Mouse (Mus musculus) brain, embryonic 18.5 days (tissue): ENCODE measurements around the gene Strada.
A peak's percentile ranks its signal among the peaks of the same experiment; 100 is the strongest.
"Not testable (repeated sequence)": the region's sequence is repeated elsewhere in the genome, so short reads cannot be mapped to it uniquely, and the experiment has no call there.

Experiments
- DNase-seq: peaks from one replicate; pipeline ENCODE4 v3.0.0-alpha.2; 2012; ENCODE audit warnings: low read depth, low spot score

Gene Strada

DNA sequence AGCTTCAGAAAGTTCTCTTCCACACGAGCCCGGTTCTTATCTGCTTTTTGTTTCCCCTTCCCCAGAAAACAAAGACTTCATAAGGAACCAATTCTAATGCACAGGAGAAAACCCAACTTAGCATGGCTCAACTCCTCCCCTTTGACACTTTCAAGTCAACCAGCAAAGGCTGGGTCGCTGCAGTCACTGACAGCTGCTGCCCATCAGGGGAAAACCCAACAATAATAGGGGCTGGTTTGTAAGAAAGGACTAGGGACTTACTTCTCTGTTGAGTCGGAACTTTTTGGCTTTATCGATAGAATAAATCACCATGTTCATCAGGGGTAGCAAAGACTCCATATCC is at the start of gene Strada:
Gene Strada (minus strand): TSS at position 46 of the 343 bp plus-strand sequence.
- DNase-seq, result no peak

DNA sequence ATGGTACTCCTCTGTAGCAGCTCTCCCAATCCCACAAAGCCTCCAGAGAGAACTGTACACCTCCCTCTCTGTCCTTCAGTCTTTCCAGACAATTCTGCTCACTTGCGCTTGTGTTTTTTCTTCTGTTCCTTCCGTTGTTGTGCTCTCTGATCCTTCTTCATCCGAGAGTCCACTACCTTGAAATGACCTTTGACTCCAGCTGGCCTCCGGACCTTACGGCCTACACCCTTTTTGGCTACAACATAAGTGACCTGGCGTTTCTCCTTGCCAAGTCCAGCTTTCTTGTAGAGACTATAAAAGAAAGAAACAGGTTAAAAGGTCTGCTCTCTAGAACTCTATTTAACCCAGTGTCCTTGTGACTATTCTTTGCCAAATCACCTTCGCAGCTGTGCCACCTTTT is 47.4 kb upstream of the Strada start:
- no peak for DNase-seq

DNA sequence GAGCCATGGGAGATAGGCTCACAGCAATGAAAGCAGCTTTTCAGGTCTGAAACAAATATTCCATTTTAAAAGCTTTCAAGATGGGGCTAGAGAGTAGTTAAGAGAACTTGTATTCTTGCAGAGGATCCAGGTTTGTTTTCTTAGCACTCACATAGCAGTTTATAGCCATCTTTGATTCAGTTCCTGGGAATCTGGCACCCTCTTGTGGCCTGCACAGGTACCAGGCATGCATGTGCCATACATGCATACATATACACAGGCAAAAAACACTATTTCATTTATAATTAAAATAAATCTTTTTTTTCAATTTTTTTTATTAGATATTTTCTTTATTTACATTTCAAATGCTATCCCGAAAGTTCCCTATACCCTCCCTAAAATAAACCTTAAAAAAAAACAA is 44.9 kb upstream of the Strada start:
- DNase-seq, result no peak

DNA sequence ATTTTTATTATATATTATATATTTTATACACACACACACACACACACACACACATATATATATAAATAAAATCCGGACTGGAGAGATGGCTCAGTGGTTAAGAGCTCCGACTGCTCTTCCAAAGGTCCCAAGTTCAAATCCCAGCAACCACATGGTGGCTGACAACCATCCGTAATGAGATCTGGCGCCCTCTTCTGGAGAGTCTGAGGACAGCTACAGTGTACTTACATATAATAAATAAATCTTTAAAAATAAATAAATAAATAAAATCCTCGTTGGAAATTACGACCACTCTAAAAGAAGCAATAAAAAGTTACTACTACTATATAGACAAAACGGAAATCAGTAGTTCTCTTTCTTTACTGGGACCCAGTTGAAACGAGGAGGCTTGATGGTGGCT is 32.0 kb upstream of the Strada start:
- DNase-seq, result not testable (repeated sequence)

DNA sequence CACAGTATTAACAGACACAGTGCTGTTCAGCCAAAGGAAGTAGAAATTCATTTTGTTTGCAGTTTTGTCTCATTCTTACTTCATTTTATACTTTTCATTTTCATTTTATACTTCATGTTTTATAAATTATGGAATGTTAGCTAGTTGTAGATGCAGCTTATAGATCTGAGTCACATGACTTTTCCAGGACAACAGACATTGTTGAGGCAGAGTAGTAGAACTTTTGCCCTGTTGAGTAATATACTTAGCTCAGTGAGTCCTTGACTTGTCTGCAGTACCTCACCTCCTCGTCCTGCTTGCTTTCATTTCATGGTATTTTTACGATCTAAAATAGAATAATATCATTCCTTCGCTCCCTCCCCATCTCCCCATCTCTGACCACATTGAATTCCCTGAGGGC is 18.6 kb upstream of the Strada start:
- no peak for DNase-seq

DNA sequence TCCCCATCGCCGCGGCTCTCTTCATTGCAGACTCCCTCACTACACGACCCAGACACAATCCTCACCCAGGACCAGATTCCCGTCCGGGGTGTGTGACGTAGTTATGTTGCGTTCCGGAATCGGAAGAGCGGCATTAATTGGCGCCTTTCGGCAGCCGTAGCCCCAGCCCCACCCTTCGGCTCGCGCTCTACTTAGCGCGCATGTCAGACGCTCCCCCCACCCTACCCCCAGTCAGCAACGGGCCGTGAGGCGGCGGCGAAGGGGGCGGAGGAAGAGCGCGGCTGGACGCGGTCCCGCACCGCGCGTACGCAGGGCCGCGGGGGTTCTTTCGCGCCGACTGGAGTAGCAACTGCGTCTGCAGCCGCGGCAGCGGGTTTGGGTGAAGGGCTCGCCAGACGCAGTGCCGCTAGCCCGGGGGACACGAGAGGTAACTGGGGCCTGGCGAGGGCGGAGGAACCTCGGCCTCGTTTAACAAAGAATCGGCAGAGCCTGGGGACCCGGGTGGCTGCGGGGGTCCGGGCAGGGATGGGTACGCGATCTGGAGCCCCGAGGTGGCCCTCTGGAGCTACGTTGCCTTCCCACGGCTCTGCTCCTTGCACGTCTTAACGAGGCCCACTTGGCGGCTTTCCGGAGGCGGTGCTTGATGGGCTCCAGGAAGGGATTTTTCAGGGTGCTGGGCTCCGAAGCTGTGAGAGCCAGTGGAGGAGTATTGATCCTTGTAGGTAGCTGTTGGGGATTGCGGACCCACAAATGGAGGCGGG is 14.9 kb upstream of the Strada start, which contains the start of gene Ddx42:
Gene Ddx42 (plus strand): TSS at position 197 of the 761 bp plus-strand sequence.
- DNase-seq, result peak; percentile 97

DNA sequence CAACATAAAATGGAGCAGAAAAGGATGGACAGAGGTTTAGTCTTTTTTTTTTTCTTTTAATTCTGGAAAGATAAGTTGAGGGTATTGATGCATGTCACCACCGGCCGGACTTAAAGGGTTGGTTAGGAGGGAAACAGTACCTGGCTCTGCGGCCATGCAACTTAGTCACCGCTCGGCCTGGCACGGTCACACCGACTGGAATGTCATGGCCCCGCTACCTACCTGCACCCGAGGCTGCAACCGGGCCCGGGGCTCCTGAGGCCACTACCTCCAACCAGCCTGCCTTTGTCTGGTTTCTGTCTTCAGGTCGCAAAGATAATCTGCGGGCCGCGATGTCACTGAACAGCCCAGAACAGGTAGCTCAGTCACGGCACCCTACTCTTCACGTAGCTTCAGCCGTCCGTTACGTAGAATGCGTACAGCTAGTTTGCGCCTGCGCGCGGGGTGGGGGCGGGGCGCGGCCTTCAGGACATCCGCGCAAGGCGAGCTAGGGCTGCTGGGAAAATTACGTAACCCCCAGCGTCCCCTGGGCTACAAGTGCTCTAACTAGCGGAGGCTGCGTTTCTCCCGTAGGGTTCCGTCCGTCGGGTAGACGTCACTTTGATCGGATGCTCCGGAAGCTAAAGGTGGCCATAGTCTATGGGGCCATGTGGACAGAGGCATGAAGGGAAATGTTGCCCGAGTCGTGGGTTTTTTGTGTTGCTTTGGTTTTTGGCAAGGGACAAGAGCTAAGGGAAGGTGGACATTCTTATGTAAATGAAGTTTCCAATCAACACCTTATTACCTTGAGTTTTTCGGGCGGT is 14.2 kb upstream of the Strada start, which contains the start of gene Ccdc47:
Gene Ccdc47 (minus strand): TSS at position 418 of the 803 bp plus-strand sequence.
- DNase-seq, result peak; percentile 99

DNA sequence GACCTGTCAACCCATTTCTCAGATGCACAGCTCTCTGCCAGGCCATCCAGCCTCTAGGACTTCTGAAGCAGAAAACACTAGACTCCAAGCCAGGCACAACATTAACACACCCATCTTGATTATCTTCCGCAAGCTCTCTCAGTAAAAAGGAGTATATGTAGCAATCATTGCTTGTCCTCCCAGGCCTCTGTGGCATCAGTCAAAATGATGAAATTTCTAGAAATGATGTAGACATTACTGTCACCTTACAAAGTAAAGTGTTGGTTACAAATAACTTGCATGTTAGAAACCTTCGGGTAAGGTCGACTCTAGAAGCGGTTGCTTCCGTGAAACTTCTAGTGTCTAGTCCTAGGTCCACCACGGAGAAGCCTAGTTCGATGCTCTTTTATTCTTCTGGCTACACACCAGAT is 13.5 kb upstream of the Strada start:
- DNase-seq, result no peak

DNA sequence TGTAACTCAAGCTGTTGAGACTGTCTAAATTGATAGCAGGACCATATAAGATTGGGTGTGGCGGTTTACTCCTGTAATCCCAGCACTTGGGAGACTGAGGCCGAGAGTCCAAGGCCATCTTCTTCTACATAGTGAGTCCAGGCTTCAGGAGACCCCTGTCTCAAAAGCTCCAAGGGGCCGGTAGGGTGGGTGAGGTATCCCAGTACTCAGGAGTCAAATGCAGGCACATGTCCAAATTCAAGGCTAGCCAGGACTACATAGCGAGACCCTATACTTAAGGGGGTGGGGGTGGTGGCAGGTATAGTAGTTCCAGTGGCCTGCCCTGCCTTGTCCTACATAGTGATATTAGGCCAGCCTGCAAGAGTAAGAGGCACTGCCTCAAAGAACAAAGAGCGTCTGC is 12.9 kb upstream of the Strada start:
- DNase-seq, result no peak

DNA sequence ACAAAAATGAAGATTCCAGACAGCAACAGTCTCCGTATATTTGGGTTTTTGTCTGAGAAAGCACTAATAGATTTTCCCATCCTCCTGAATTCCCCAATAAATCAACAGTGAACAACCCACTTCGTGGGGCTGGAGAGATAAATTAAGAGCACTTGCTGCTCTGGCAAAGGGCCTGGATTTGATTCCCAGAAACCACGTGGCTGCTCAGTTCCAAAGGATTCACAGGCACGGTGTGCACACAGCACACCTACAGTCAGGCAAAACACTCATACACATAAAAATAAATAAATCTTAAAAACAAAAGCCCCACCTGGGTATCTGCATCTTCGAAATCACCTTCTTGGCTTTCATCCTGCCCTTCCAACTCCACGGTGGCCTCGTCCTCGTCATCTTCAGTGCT is 10.8 kb upstream of the Strada start:
- DNase-seq, result no peak

DNA sequence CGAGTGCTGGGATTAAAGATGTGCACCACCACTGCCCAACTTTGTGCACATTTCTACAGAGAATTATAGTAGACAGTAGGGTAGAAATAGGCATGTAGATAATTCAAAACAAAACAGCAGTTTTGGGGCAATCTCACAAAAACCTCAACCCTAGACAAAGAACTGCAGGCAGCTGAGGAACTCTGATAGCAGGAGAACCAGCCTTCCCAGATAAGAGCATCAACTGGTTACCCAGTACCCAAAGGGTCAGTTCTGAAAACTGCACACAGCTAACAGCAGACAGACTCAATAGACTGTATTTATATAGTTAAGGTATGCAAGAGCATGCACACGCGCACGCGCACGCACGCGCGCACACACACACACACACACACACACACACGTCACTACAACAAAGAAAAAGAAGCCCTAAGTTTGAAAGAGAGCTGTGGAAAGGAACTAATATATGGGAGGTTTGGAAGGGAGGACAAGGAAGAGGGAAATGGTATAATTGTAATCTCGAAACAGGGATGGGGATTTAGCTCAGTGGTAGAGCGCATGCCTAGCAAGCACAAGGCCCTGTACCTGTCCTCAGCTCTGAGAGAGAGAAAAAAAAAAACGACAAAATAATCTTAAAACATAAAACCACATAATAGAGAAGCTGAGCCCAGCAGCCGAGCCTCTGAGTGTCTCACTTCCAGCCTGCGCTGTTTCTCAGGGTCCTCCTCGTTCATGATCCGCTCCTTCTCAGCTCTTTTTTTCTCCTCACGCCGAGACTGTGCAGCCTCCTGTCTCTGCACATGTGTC is 438 bp downstream of the Strada start:
- DNase-seq, result no peak

DNA sequence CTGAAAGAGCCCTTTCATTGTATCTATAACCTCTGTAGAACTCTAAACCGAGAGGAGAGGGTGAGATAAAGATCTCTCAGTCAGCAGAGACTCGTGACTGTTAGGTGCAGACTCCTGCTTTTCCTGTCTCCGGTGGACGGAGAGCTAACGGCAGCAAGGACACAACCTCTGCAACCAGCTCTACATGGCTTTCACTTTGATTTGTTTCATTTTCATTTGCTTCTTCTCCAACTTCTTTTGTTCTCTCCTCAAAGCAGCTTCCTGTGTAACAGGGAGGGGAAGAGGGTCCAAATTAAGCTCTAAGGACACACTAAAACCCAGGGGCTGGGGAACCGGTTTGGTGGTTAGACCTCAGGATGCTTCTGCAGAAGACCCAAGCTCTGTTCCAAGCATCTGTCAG is 1.2 kb downstream of the Strada start:
- no peak for DNase-seq

DNA sequence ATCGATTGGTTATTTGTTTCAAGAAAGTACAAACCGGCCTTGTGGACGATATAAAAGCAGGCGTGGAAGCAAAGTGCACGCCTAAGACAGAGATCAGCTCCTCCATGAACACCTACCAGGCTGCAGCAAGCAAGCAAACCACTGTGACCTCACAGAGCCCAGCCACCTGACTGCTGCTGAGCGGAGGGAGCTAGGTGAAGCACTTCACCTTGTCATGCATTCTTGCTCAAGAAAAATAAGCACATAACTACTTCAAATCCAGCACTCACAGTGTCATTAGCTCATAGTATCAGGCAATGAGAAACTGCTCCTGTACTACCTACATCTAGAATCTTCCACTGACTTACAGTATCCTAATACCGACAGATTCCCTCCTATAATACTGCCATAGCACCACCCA is 2.0 kb downstream of the Strada start:
- not testable (repeated sequence) for DNase-seq

DNA sequence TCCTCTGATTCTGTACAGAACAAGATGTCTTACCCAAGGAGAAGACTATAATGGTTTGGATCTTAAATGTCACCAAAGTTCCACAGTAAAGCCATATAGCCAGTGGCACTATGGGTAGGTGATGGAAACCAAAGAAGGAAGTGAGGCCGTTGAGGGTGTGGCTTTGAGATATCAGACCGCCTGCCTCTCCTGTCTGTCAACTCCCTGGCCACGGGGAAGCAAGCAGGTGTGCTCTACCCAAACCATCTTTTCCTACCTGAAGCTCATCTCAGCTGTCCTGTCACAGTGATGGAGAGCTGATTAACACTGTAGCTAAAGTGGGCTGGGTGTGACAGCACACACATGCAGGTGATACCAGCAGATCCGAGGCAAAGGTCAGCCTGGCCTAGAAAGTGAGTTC is 3.7 kb downstream of the Strada start:
- DNase-seq, result no peak

DNA sequence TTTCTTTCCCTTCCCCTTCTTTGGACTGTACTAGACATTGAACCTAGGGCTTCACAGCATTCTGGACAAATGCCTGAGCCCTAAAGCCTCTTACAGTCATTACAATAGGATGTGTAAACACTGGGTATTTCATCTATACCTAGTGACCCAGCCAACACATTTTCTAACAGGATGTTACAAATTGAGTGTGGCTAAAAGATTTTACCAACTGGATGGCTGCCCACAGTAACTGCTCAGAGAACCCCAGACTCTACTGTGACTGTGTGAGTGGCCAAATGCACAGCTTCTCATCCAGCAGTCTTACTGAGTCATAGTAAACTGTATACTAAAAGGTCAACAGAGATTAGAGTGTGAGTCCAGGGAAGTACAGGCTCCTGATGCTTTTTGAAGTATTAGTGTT is 6.6 kb downstream of the Strada start:
- no peak for DNase-seq

DNA sequence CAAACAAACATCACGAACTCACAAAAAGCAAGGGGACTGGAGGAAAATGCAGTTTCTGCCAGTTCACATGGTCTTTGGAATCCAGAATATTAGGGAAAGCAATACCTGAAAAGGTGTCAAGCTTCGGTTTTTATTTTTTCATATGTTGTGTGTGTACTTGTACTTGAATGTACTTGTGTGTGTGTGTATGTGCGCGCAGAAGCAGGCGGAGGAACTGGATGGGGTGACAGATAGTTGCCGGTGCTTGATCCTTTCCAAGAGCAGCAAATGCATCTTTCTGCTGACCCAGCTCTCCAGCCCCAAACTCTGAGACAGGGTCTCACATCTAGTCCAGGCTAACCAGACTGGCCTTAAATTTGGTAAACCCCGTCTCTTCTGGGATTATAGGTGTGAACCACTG is 7.1 kb downstream of the Strada start:
- no peak for DNase-seq

DNA sequence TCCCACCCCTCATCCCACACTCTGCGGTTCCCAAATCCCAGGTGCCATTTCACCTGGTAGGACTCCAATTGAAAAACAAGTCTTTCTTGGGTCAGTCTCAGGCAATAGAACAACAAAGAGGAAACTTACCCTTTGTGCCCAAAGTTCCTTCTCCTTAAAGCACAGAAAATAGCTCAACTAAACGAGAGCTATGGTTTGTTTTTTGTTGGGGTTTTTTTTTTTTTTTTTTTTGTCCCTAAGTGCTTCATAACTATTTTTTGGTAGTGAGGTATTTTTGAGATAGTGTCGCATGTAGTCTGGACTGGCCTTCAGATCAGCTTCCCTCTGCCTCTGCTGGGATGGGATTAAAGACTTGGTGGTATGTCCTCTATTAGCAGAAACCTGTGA is 7.8 kb downstream of the Strada start:
- no peak for DNase-seq

DNA sequence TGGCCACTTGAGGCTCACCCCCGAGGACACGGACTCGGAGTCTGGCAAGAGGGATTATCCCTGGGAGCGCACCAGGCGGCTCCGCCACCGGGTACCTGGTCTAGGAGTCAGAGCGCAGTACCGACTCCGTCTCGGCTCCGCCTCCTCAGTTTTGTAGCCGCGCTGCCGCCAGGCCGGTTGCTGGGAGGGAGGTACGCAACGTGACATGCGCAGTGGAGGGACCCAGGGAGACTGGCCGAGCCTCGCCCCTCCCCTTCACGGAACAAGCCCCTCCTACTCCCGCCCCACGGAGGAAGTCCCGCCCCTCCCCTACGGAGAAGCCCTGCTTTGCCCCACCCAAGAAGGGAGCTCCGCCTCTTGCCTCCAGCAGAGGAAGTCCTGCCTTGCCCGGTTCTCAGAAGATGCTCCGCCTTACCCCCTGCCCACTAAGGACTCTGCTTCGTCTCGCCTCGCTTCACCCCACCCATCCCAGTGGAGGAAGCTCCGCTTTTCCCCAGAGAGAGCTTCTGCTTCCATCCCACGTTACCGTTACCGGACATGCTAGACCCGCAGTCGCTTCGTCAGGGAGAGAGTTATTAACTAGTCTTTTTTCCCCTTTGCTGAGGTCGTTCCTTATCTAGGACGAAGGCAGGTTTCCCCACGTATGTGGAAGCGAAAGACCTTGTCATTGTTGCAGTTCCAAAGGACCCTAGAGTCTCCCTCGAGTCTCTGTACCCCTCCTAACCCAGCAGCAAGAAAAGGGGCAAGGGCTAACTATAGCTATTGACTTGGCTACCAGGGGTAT is 8.4 kb downstream of the Strada start:
- peak; percentile 96 for DNase-seq

DNA sequence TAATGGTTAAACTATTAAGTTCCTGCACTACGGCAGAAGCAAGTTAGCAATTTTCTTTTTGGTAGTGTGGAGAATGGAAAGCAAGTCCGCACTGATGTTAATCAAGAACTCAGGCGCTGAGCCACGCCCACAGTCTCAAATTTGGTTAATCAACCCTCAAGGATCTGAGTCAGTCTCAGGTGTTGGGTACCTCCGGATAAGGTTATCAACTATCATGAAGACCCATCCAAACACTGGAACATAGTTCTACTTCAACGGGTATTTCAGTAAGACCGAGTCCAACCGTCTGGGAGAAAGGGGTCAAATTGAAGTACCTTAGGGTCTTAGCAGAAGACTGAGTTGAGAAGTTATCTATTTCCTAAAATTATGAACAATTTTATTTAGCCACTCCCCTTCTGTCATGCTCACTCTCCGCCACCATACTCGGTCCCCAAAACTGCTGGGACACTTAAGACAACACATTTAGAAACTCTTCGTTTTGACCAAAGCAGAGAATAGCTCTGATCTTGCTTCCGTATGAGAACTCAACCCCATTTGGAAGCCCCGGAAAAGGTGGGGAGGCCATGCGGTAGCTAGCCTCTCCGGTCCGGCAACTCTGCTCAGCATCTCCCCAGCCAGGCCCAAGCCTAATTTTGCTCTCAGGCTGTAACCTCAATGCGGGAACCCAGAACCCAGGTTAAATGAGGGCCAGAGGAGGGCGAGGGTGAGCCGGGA is 9.2 kb downstream of the Strada start:
- DNase-seq, result peak; percentile 10

DNA sequence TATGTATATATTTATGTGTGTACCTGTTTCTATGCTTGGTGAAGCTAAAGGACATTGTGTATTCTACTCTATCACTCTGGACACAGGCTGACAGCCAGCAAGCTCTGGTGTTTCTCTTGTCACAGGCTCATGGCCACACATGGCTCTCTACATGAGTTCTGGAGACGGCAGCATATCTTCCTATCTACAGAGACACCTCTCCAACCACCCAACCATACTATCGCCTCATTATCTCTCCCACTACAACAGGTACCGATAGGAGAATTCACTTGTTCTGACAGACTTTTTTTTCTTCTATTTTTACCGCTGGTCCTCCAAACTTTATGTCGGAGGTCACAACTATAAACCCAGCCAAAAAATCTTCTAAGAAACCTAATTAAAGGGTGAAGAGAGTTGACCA is 9.7 kb downstream of the Strada start:
- no peak for DNase-seq

DNA sequence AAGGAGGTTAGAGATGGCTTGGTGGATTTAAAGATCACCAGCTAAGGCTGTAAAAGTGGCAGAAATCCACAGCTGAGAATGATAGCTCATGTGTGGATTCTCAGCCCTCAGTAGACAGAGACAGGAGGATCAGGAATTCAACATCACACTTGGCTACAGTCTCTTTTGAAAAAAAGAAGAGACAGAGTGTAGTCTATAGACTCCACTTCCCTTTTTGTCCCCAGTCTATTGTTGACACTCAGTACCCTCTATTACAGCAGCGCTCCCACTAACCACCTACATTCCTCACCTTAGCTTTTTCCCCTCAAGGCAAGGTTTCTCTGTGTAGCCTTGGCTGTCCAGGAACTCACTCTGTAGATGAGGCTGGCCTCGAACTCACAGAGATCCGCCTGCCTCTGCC is 10.3 kb downstream of the Strada start:
- no peak for DNase-seq
